Mouse (Mus musculus): Measurements from ENCODE around the gene 3110082I17Rik. TPM values are rescaled to one million over a fixed set of nuclear protein-coding genes. Genes with fewer than 3 reads are reported as not detected.
A peak's percentile ranks its signal among the peaks of the same experiment; 100 is the strongest.

The 3110082I17Rik gene
- polyA plus RNA-seq, 1 experiment from 2014 or later = 15.1 TPM

DNA sequence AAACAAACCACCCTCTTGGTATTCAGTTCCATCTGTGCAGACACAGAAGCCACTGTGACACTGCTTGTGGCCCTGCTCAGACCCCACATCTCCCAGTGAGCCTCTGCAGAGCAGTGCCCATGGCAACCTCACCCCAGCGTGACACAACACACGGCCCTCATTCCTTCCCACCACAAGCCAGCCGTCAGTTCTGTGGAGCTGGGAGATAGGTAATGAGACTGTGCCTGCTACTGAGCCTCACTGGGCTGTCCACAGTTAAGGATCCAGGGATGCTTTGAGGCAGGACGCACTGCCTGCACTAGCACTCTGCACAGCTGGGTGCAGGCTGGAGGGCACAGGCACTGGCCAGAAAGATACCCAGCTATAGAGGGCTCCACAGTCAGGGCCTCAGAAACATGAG is 10.4 kb downstream of the 3110082I17Rik start:
- H3K4me3 ChIP-seq = no peak overlapping the region
- peaks cover 6% of the 10 kb centered on the region; the same call in 1 of the 2 replicates for H3K36me3 ChIP-seq
- H3K9me3 ChIP-seq = no peaks in the 10 kb centered on the region
- no peak overlapping the region for H3K4me2 ChIP-seq
- peaks cover 40% of the 10 kb centered on the region for H3K4me1 ChIP-seq (replicated peaks)
- 18% methylated on average over 4 of the region's 4 CpGs for WGBS
- ATAC-seq (ENCODE audit: low read depth) = peak; percentile 80
- peak overlapping the region; percentile 47 for H3K9ac ChIP-seq
- peak overlapping the region; percentile 79 for H3K27ac ChIP-seq (replicated peaks)
- H3K27me3 ChIP-seq = no peaks in the 10 kb centered on the region

DNA sequence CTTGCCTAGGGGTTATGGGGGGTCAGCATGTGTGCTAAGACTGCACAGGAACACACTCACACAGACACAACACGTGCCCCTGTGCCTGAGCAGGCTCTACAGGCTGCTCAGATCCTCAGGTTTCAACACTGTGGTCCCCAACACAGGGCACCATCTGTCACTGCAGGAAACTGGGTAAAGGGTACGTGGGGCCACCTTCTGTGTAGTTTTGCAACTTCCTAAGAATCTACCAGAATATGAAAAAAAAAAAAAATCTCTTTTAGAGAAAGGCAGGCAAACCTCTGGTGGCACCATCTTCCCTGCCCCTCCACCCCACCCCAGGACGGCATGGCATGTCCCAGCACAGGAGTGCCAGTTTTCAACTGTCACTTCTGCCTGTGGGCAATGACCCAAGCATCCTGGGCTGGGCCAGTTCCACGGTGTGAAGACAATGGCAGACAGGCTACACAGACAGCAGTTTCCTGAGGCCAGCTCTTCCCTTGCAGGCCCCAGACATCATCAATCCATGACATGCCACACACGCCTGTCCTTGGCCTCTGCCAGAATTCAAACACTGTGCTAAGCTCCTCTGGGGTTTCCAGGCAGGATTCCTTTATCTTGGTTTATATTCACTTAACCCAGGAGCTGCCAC is 11.1 kb downstream of the 3110082I17Rik start:
- peaks cover 40% of the 10 kb centered on the region for H3K4me1 ChIP-seq (replicated peaks)
- H3K4me3 ChIP-seq = no peak overlapping the region
- H3K27me3 ChIP-seq = no peaks in the 10 kb centered on the region
- peak; percentile 76 for ATAC-seq (ENCODE audit: low read depth)
- 0 out of 2 replicates have a peak, but pooled peaks cover 5% of the 10 kb centered on the region for H3K36me3 ChIP-seq
- 38% methylated on average over 5 of the region's 5 CpGs for WGBS
- peak overlapping the region; percentile 79 for H3K27ac ChIP-seq (replicated peaks)
- no peaks in the 10 kb centered on the region for H3K9me3 ChIP-seq
- no peak overlapping the region for H3K4me2 ChIP-seq
- H3K9ac ChIP-seq = peak overlapping the region; percentile 47

DNA sequence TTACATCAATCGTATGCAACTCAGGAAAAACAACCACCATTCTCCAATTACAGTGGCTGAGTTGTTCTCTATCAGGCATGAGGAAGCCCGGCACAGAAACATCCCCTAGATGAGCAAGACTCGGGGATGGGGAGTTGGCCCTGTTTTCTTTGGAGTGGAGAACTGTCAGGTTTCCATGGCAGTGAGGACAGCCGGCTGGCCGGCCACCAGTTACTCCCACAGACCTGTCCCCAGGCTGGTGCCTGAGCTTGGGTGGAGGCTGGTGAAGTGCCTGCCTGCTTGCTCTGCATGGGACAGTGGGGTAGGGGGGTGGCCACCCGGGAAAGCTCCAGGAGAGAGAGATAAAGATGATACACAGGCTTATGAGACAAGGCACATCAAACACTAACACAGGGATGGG is 12.3 kb downstream of the 3110082I17Rik start:
- 70% methylated on average over 6 of the region's 6 CpGs for WGBS
- H3K27me3 ChIP-seq = no peaks in the 10 kb centered on the region
- H3K27ac ChIP-seq (replicated peaks) = no peak overlapping the region
- no peak for ATAC-seq (ENCODE audit: low read depth)
- H3K36me3 ChIP-seq = no peaks in the 10 kb centered on the region
- H3K4me2 ChIP-seq = no peak overlapping the region
- no peak overlapping the region for H3K4me3 ChIP-seq
- peaks cover 33% of the 10 kb centered on the region for H3K4me1 ChIP-seq (replicated peaks)
- H3K9ac ChIP-seq = no peak overlapping the region
- no peaks in the 10 kb centered on the region for H3K9me3 ChIP-seq

DNA sequence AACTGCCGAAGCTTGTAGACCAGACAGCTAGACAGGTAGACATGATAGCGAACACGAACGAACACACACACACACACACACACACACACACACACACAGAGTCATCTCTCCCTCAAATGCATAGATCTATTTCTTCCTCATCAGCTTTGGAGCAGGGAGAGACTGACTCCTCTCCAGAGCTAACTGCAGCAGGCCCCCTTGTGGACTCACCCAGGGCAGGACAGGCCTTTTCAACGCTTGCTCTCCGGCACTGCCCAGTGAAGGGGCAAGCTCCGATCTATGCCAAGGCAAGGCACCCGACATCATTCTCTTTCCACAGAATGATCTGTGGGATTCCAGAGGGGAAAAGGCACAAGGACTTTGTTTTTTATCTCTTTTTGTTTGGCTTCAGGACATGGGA is 15.1 kb downstream of the 3110082I17Rik start:
- no peaks in the 10 kb centered on the region for H3K36me3 ChIP-seq
- ATAC-seq (ENCODE audit: low read depth) = no peak
- H3K9me3 ChIP-seq = no peaks in the 10 kb centered on the region
- H3K27me3 ChIP-seq = no peaks in the 10 kb centered on the region
- H3K27ac ChIP-seq (replicated peaks) = no peak overlapping the region
- peaks cover 43% of the 10 kb centered on the region for H3K4me1 ChIP-seq (replicated peaks)
- H3K4me2 ChIP-seq = no peak overlapping the region
- H3K4me3 ChIP-seq = no peak overlapping the region
- H3K9ac ChIP-seq = no peak overlapping the region
- 95% methylated on average over 8 of the region's 8 CpGs for WGBS

DNA sequence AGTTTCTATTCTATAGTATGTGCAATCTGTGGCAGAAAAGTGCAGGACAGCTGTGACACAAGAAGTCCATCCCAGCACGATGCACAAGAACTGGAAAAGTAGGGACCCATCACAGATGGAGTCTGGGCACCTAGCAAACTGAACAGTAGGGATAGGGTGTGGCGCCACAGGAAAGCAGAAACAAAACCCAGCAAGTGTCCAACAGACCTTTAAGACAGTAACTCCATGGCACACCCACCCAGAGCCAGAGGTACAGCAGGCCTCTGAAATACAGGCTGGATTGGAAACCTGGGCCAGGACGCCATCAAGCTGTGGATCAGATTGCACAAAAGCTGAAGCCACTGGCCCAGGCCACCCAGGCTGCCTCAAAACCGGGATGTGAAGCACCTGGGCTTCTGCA is 17.4 kb downstream of the 3110082I17Rik start:
- WGBS = 76% methylated on average over 4 of the region's 4 CpGs
- Histone ChIP-seq H3K4me1 (replicated peaks) (peaks cover 42% of the 10 kb centered on the region), H3K27me3 (no peaks in the 10 kb centered on the region), H3K9me3 (no peaks in the 10 kb centered on the region), H3K4me3 (no peak overlapping the region), H3K9ac (no peak overlapping the region), H3K27ac (replicated peaks) (peak overlapping the region; percentile 67), H3K4me2 (no peak overlapping the region), H3K36me3 (no peaks in the 10 kb centered on the region)
- no peak for ATAC-seq (ENCODE audit: low read depth)

DNA sequence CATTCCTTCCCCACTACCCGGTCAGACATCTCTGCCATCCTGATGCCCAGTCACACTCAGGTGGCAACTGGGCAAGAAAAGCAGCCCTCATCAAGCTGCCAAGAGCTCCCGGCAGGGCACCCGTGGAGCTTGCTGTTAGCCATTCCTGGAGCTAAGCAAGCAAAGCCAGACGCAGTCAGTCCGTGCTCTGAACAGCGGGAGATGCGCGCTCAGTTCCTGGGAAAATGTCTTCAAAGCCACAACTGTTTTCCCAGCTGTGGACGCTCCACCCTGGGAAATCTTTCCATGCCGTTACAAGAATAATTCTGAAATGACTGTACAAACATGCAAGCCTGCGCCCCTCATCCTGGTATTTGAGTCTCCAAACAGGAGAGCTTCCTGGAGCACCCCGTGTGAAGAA is 17.9 kb downstream of the 3110082I17Rik start:
- Histone ChIP-seq H3K9me3 (no peaks in the 10 kb centered on the region), H3K4me2 (no peak overlapping the region), H3K9ac (no peak overlapping the region), H3K27ac (replicated peaks) (peak overlapping the region; percentile 67), H3K4me3 (no peak overlapping the region), H3K36me3 (no peaks in the 10 kb centered on the region), H3K4me1 (replicated peaks) (peaks cover 42% of the 10 kb centered on the region), H3K27me3 (no peaks in the 10 kb centered on the region)
- WGBS = 59% methylated on average over 12 of the region's 12 CpGs
- ATAC-seq (ENCODE audit: low read depth) = no peak

DNA sequence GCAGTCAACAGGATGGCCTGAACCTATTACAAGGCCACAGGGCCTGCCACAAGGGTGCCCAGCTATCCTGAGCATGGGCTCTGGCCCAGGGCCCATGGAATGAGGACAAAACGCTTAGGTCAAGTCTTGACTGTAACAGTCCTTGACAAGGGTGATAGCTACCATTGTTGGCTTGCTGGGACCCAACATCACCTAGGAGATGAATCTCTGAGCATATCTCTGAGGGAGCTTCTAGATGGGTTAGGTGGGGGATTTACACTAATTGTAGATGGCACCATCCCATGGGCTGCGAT is 18.7 kb downstream of the 3110082I17Rik start:
- Histone ChIP-seq H3K9ac (no peak overlapping the region), H3K27me3 (no peaks in the 10 kb centered on the region), H3K4me3 (no peak overlapping the region), H3K36me3 (no peaks in the 10 kb centered on the region), H3K27ac (replicated peaks) (peak overlapping the region; percentile 67; the same call in 1 of the 2 replicates), H3K9me3 (no peaks in the 10 kb centered on the region), H3K4me1 (replicated peaks) (peaks cover 42% of the 10 kb centered on the region), H3K4me2 (no peak overlapping the region)
- WGBS = 92% methylated on average over 2 of the region's 2 CpGs
- ATAC-seq (ENCODE audit: low read depth) = no peak

DNA sequence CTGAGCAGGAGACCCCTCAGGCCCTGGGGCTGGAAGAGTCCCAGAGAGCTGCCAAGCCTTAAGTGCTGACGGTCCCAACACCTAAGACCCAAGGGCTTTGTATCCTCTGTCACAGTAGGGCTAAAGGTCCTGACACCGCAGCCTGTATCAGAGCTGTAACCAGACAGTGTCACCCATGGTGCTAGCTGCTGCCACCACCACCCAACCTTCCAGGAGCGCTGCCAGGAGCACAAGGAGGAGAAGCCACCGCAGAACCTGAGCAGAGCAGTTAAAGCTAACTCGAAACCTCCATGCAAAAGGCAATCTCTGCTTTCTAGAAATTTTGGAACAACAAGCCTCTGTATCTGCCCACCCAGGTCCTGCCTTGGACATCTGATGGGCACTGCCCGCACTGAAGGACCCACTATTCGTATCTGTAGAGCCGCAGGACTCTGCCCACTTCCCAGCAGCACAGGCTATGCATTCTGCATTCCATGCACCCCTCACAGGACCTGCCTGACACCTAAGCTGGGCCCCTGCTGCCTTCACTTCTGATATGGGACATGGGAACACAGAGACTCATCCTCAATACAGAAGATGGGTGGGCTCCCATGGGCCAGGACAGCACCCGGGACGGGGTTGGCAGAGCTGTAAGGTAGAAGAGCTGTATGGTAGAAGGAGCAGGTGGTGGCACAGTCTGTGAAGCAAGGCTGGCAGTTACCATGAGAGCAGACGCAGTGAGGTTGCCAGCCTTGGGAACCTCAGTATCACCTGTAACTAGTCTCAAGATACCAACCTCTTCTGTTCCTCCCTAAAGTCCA is 19.2 kb downstream of the 3110082I17Rik start:
- Histone ChIP-seq H3K4me1 (replicated peaks) (peaks cover 43% of the 10 kb centered on the region), H3K4me3 (no peak overlapping the region), H3K36me3 (no peaks in the 10 kb centered on the region), H3K27ac (replicated peaks) (peak overlapping the region; percentile 67; the same call in 1 of the 2 replicates), H3K9me3 (no peaks in the 10 kb centered on the region), H3K9ac (no peak overlapping the region), H3K27me3 (no peaks in the 10 kb centered on the region), H3K4me2 (no peak overlapping the region)
- WGBS = 91% methylated on average over 11 of the region's 11 CpGs
- no peak for ATAC-seq (ENCODE audit: low read depth)

DNA sequence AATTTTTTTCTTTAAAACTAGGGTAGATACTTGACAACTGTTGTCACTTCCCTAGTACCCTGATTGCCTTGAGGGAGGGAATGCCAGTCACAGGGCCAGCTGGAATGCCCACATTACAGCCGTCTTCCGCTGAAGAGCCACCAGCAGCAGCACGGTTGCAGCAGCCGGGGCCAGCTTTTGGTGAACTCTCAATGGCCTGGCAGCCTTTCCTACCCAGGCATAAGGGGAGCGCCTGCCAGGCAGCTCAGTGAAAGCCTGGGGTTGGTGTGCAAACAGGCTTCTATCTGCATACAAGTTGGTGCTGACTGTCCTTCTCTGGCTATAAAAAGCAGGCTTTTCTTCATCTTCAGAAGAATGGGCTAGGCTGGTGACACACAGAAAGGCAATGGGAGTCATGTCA is 19.9 kb downstream of the 3110082I17Rik start:
- ATAC-seq (ENCODE audit: low read depth) = no peak
- Histone ChIP-seq H3K27me3 (no peaks in the 10 kb centered on the region), H3K9me3 (no peaks in the 10 kb centered on the region), H3K36me3 (no peaks in the 10 kb centered on the region), H3K4me3 (no peak overlapping the region), H3K27ac (replicated peaks) (0 out of 2 replicates have a peak overlapping the region, but pooled peaks have one; percentile 67), H3K4me1 (replicated peaks) (peaks cover 44% of the 10 kb centered on the region), H3K4me2 (no peak overlapping the region), H3K9ac (no peak overlapping the region)
- WGBS = 76% methylated on average over 5 of the region's 5 CpGs

DNA sequence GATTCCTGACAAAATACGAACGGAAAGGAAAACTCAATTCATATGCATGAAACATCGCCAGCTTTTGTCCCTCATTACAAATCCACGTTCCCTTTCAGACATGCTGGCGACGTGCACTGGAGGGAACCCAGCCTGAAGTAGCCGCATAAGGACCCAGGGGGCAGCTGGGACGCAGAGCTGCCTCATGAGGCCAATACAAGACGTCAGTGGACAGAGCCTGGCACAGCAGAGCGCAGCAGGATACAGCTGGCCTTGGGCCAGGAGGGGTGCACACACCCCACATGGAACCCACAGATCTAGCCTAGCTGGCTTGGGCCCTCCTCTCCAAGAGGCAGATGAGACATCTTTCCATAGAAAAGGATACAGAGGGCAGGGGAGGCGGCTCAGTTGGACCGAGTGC is 21.9 kb downstream of the 3110082I17Rik start:
- Histone ChIP-seq H3K27me3 (no peaks in the 10 kb centered on the region), H3K4me1 (replicated peaks) (peaks cover 62% of the 10 kb centered on the region), H3K9me3 (no peaks in the 10 kb centered on the region), H3K4me2 (no peak overlapping the region), H3K36me3 (no peaks in the 10 kb centered on the region), H3K4me3 (no peak overlapping the region), H3K9ac (0 out of 2 replicates have a peak overlapping the region, but pooled peaks have one; percentile 8), H3K27ac (replicated peaks) (0 out of 2 replicates have a peak overlapping the region, but pooled peaks have one; percentile 9)
- no peak for ATAC-seq (ENCODE audit: low read depth)
- 58% methylated on average over 12 of the region's 12 CpGs for WGBS

DNA sequence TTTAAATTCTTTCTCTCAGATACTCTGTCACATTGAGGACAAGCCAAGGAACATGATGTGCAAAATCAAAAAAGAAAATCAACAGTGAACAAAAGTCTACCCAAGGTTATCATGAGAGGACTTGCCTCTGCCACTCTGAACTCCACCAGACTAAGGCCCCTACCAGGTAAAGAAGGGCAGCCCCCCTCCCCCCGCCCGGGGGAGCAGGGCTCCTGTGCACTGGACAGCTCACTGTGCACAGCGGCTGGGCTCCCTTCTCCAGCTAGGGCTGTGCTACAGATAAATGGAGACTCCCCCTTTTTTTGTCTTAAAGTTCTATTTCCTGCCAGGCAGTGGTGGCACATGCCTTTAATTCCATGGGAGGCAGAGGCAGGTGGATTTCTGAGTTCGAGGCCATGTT is 22.6 kb downstream of the 3110082I17Rik start:
- Histone ChIP-seq H3K9me3 (no peaks in the 10 kb centered on the region), H3K4me1 (replicated peaks) (peaks cover 63% of the 10 kb centered on the region), H3K27ac (replicated peaks) (0 out of 2 replicates have a peak overlapping the region, but pooled peaks have one; percentile 9), H3K36me3 (no peaks in the 10 kb centered on the region), H3K4me2 (no peak overlapping the region), H3K4me3 (no peak overlapping the region), H3K9ac (no peak overlapping the region), H3K27me3 (no peaks in the 10 kb centered on the region)
- no peak for ATAC-seq (ENCODE audit: low read depth)
- 90% methylated on average over 4 of the region's 4 CpGs for WGBS

DNA sequence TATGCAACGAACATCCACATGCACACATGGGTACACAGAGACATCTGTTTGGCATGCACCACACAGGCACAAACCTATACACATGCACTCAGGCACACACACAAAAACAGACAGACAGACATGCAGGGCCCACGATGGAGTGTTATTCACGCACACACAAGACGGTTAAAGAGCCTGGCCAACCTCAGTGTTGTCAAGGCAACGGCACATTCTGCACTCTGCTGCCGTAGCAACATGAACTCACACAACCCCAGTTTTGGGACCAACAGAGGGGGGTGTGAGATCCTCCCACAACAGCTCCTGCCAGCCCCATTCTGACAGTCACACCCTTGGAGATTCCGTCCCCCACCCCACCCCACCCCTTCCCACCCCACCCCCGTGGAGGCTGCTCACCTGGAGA is 25.4 kb downstream of the 3110082I17Rik start:
- peak; percentile 59 for ATAC-seq (ENCODE audit: low read depth)
- 20% methylated on average over 8 of the region's 8 CpGs for WGBS
- 0 out of 2 replicates have a peak overlapping the region, but pooled peaks have one; percentile 2 for H3K9ac ChIP-seq
- H3K4me3 ChIP-seq = no peak overlapping the region
- peak overlapping the region; percentile 67 for H3K27ac ChIP-seq (replicated peaks)
- H3K36me3 ChIP-seq = no peaks in the 10 kb centered on the region
- no peaks in the 10 kb centered on the region for H3K9me3 ChIP-seq
- no peak overlapping the region for H3K4me2 ChIP-seq
- no peaks in the 10 kb centered on the region for H3K27me3 ChIP-seq
- peaks cover 71% of the 10 kb centered on the region for H3K4me1 ChIP-seq (replicated peaks)
